19 mouse cellular contexts compared by ENCODE assay signal in the genomic region with DNA sequence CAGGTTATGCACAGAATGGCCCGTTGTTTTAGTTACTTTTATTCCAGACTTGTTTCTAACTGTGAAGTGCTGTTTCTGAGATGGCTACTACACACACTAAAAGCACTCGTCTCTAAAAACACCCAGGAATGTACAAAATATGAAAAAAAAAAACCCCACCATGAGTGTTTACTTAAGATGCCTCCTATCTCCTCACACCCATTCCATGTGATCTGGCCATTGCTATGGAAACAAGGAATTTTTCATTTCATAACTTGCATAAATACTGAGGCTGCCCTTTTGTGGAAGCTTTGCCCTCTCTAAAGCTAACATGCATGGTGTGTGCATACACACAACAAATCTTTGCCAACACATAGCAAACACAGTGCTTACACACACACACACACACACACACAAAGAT.
DNase-seq lines count a peak whose midpoint lies in the region; ATAC-seq and TF ChIP-seq lines count a peak whose summit lies in the region.
"Had no signal": no experiment of that assay in that cellular context is flagged by ENCODE, and none has a peak within 500 bp of the region (broad histone marks: within the 10 kb centered on the region; RNA-seq: fewer than 3 reads in every experiment).

No protein-coding gene starts in this region.

- H3K79me2 ChIP-seq in liver, adult 2 months (ENCODE audit: control insufficient read depth, insufficient read depth, low read length): peaks cover 3% of the 10 kb centered on the region; the same call in 1 of the 2 replicates

- H3K27ac ChIP-seq in liver, adult 2 months (replicated peaks; ENCODE audit: insufficient read depth, low read depth, low read length): no peak overlapping the region; the same call in 1 of the 2 replicates
- no peak overlapping the region for H3K27ac ChIP-seq in liver, embryonic 12.5 days
- peak overlapping the region; percentile 70 for H3K27ac ChIP-seq in lung, postnatal 0 days (ENCODE audit: low read length)
- H3K27ac ChIP-seq: embryonic facial prominence, embryonic 12.5 days; forebrain, embryonic 15.5 days; heart, embryonic 15.5 days; hindbrain, embryonic 13.5 days had no signal

- 71% methylated on average over 2 of the region's 2 CpGs for WGBS in liver, adult 2 months
- WGBS in liver, embryonic 12.5 days (ENCODE audit: insufficient replicate concordance): 60% methylated on average over 2 of the region's 2 CpGs
- 17% methylated on average over 2 of the region's 2 CpGs for WGBS in lung, postnatal 0 days

- no peak overlapping the region for H3K9ac ChIP-seq in liver, adult 2 months (ENCODE audit: low read depth, low read length)
- no peak overlapping the region for H3K9ac ChIP-seq in liver, embryonic 12.5 days
- H3K9ac ChIP-seq in lung, postnatal 0 days (replicated peaks; ENCODE audit: low read depth): no peak overlapping the region
- H3K9ac ChIP-seq: embryonic facial prominence, embryonic 12.5 days; forebrain, embryonic 15.5 days; heart, embryonic 15.5 days; hindbrain, embryonic 13.5 days had no signal

- no peaks in the 10 kb centered on the region for H3K36me3 ChIP-seq in liver, adult 2 months (ENCODE audit: control insufficient read depth, insufficient read depth, low read length)
- no peaks in the 10 kb centered on the region for H3K36me3 ChIP-seq in liver, embryonic 12.5 days
- no peaks in the 10 kb centered on the region for H3K36me3 ChIP-seq in lung, postnatal 0 days (ENCODE audit: insufficient read depth, low read length)
- H3K36me3 ChIP-seq: embryonic facial prominence, embryonic 12.5 days; forebrain, embryonic 15.5 days; heart, embryonic 15.5 days; hindbrain, embryonic 13.5 days had no signal

- H3K4me2 ChIP-seq in liver, embryonic 12.5 days: no peak overlapping the region
- H3K4me2 ChIP-seq in lung, postnatal 0 days (replicated peaks; ENCODE audit: low read depth, low read length): no peak overlapping the region
- H3K4me2 ChIP-seq: embryonic facial prominence, embryonic 12.5 days; forebrain, embryonic 15.5 days; heart, embryonic 11.5 days; heart, embryonic 15.5 days; hindbrain, embryonic 13.5 days had no signal

- no peak for ATAC-seq in liver, embryonic 12.5 days
- ATAC-seq in lung, postnatal 0 days: peak; percentile 88
- no peak for ATAC-seq in inflammation-experienced regulatory T-cells, adult 6 months
- ATAC-seq: forebrain, embryonic 15.5 days had no signal

- TF ChIP-seq EP300 in lung, postnatal 0 days (IDR thresholded peaks at IDR 0.05): peak; percentile 83

- H3K4me3 ChIP-seq in liver, adult 2 months (ENCODE audit: insufficient read depth, low read depth, low read length): no peak overlapping the region
- H3K4me3 ChIP-seq in liver, embryonic 12.5 days: no peak overlapping the region
- no peak overlapping the region for H3K4me3 ChIP-seq in lung, postnatal 0 days (ENCODE audit: low read depth, low read length)
- H3K4me3 ChIP-seq: embryonic facial prominence, embryonic 12.5 days; forebrain, embryonic 15.5 days; heart, embryonic 15.5 days; hindbrain, embryonic 13.5 days had no signal

- H3K27me3 ChIP-seq in liver, adult 2 months (ENCODE audit: control insufficient read depth, insufficient read depth, low read length): no peaks in the 10 kb centered on the region
- H3K27me3 ChIP-seq in liver, embryonic 12.5 days (replicated peaks): no peaks in the 10 kb centered on the region
- H3K27me3 ChIP-seq in lung, postnatal 0 days (replicated peaks; ENCODE audit: insufficient read depth, low read length): no peaks in the 10 kb centered on the region
- H3K27me3 ChIP-seq: CH12.LX; embryonic facial prominence, embryonic 12.5 days; forebrain, embryonic 15.5 days; heart, embryonic 15.5 days; hindbrain, embryonic 13.5 days had no signal

- H3K4me1 ChIP-seq in liver, adult 2 months (ENCODE audit: control insufficient read depth, insufficient read depth, low read length): no peaks in the 10 kb centered on the region
- peaks cover 8% of the 10 kb centered on the region; the same call in 1 of the 2 replicates for H3K4me1 ChIP-seq in liver, embryonic 12.5 days
- H3K4me1 ChIP-seq in lung, postnatal 0 days (ENCODE audit: insufficient read depth, low read depth, low read length): peaks cover 34% of the 10 kb centered on the region
- H3K4me1 ChIP-seq: embryonic facial prominence, embryonic 12.5 days; forebrain, embryonic 15.5 days had no signal

- DNase-seq in liver, adult 2 months (ENCODE audit: extremely low read depth, low read depth, low spot score): peak; percentile 34
- peak; percentile 92 for DNase-seq in lung, postnatal 0 days (ENCODE audit: low spot score)
- DNase-seq in lung, postnatal 14 days: no peak
- peak; percentile 53 for DNase-seq in lung, postnatal 36 days
- DNase-seq: adrenal gland, adult 8-10 months; cerebellum, adult 11-12 months; cerebellum, adult 9-10 months; cerebellum, postnatal 25 days; gastrocnemius, postnatal 36 days; heart, adult 18-20 months; heart, postnatal 14 days had no signal

- TF ChIP-seq CTCF in liver, adult 2 months (IDR thresholded peaks at IDR 0.05; ENCODE audit: low read depth, low read length): no peak
- no peak for TF ChIP-seq CTCF in lung, postnatal 0 days (IDR thresholded peaks at IDR 0.05)

- no peak for TF ChIP-seq POLR2A in liver, adult 2 months (IDR thresholded peaks at IDR 0.05; ENCODE audit: extremely low read depth, insufficient read depth, low read length)

- H3K9me3 ChIP-seq in liver, embryonic 12.5 days (replicated peaks): no peaks in the 10 kb centered on the region
- no peaks in the 10 kb centered on the region for H3K9me3 ChIP-seq in lung, postnatal 0 days (ENCODE audit: low read length)
- H3K9me3 ChIP-seq: embryonic facial prominence, embryonic 12.5 days; forebrain, embryonic 15.5 days; heart, embryonic 15.5 days; hindbrain, embryonic 13.5 days had no signal
